Mouse (Mus musculus) heart, embryonic 16.5 days (tissue): ENCODE measurements around the gene Bcl2l2. TPM values are rescaled to one million over a fixed set of nuclear protein-coding genes. Genes with fewer than 3 reads are reported as not detected.

ENCODE experiments used
- ATAC-seq: fragments of 200-750 bp; cut with Nextera tagmentation; replicated peaks from 2 replicates; pipeline ENCODE4 v1.8.0; 2017; ENCODE audit warnings: moderate number of reproducible peaks; ENCODE audit not compliant: insufficient read depth, low FRiP score; ENCODE audit errors: extremely low read depth
- H3K27ac ChIP-seq: fragments of 300-500 bp; sonication (generic); 2 replicates; pipeline ENCODE4 v1.5.1; 2014; ENCODE audit warnings: mild to moderate bottlenecking, low read length, control low read depth, moderate library complexity
- H3K27me3 ChIP-seq: fragments of 300-500 bp; sonication (generic); 2 replicates; pipeline ENCODE4 v1.6.1; 2014; ENCODE audit warnings: low read length, mixed read lengths; ENCODE audit not compliant: control insufficient read depth, insufficient read depth
- H3K36me3 ChIP-seq: fragments of 300-500 bp; sonication (generic); 2 replicates; pipeline ENCODE4 v1.6.1; 2014; ENCODE audit not compliant: control insufficient read depth, insufficient read depth
- H3K4me1 ChIP-seq: fragments of 300-500 bp; sonication (generic); 2 replicates; pipeline ENCODE4 v1.6.1; 2014; ENCODE audit warnings: low read length, mixed read lengths; ENCODE audit not compliant: control insufficient read depth, insufficient read depth
- H3K4me2 ChIP-seq: fragments of 300-500 bp; sonication (generic); 2 replicates; pipeline ENCODE4 v1.6.1; 2014; ENCODE audit warnings: low read depth, mild to moderate bottlenecking, control low read depth, low read length
- H3K4me3 ChIP-seq: fragments of 300-500 bp; sonication (generic); 2 replicates; pipeline ENCODE4 v1.5.1; 2014; ENCODE audit warnings: mild to moderate bottlenecking, control low read depth, low read length
- H3K9ac ChIP-seq: fragments of 300-500 bp; sonication (generic); 2 replicates; pipeline ENCODE4 v1.6.1; 2014; ENCODE audit warnings: low read length, control low read depth
- H3K9me3 ChIP-seq: fragments of 300-500 bp; sonication (generic); replicated peaks from 2 replicates; pipeline ENCODE4 v1.6.1; 2016; ENCODE audit warnings: low read length; ENCODE audit not compliant: control insufficient read depth
- WGBS: fragments of 180-500 bp; shearing (Covaris S2); extraction: QIAGEN DNeasy Blood & Tissue Kit; methylation state at CpG from one replicate; pipeline ENCODE4 v1.1.7; 2014; 5-methylcytosine and 5-hydroxymethylcytosine counted together
- polyA plus RNA-seq: library from polyadenylated mRNA; unstranded; fragments of >200 nt; fragmentation: Nextera tagmentation; extraction: Ambion mirVana; gene quantifications from 2 replicates; pipeline ENCODE4 v1.2.1, GENCODE M21; 2015

Gene Bcl2l2
- 3.3 and 4.3 TPM in 2 replicates for polyA plus RNA-seq

DNA sequence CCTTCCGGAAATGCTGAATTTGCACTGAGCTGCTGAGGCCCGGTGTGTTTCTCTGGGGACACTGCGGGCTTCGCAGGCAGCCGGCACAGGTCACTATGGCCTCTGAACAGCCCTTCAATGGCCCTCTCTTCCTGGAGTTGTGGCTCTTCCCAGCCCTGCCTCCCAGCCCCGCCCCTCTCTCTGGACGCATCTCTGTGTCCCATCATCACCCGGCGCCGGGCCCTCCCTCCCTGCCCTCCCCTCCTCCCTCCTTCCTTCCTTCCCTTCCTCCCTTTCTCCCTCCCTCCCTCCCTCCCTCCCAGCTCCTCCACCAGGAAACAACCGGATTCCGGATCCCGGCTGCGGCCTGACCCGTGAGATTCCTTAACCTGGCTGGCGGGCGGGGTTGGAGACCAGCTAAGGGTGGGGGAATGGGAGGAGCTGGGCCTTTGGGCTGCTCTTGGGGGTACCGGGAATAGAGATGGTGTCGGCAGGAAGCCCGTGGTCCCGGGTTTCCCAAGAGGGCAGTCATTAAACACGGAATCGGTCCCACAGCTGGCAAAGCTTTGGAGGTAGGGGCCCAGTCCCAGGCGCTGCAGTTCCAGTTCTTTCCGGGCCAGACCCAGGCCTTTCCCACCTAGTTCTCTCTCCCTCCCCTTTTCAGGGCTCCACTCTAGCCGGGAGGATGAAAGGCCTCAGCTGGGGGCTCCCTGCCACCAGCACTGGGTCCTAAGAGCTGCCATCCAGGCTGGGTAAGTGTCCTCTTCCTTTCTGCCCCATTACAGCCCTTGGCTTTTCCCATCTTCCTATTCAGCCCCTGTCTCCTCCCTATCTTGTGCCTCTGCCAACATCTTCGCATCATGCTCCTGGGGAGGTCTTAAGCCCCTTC lies at the start of gene Bcl2l2, which contains the start of gene Gm20521:
TSS of gene Bcl2l2 (plus strand) at position 224 of the 868 bp plus-strand sequence.
TSS of gene Gm20521 (plus strand) at position 288 of the 868 bp plus-strand sequence.
- Histone ChIP-seq H3K4me3 (peak within 1 kb of the TSS; percentile 82), H3K27me3 (no peaks in the 10 kb centered on the region), H3K4me2 (peak within 1 kb of the TSS; percentile 85), H3K36me3 (peaks cover 3% of the 10 kb centered on the region), H3K9ac (peak within 1 kb of the TSS; percentile 91), H3K27ac (peak within 1 kb of the TSS; percentile 98), H3K4me1 (peaks cover 14% of the 10 kb centered on the region), H3K9me3 (no peaks in the 10 kb centered on the region)
- WGBS = 2% methylated on average over 26 of the region's 27 CpGs
- peak; percentile 91 for ATAC-seq

DNA sequence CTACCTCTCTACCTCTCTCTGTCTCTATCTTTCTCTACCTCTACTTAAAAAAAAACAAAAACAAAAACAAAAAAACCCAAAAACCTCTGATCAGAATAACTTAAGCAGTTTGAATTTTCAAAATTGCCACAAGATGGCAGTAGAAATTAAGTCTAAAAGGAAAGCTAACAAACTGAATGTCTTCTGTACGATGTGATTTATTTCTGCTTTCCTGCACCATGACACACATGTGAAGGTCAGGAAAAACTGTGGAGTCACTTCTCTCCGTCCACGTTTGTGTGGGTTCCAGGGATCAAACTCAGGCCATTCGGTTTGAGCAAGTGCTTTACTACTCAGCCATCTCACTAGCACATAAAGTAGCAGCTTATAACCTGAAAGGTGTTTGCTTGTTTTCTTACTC lies 39.7 kb upstream of the Bcl2l2 start:
- Histone ChIP-seq H3K9ac (no peak overlapping the region), H3K4me1 (no peaks in the 10 kb centered on the region), H3K4me2 (no peak overlapping the region), H3K27ac (no peak overlapping the region), H3K36me3 (no peaks in the 10 kb centered on the region), H3K27me3 (no peaks in the 10 kb centered on the region), H3K4me3 (no peak overlapping the region), H3K9me3 (no peaks in the 10 kb centered on the region)
- no peak for ATAC-seq
- WGBS = 2% methylated on average over 4 of the region's 4 CpGs

DNA sequence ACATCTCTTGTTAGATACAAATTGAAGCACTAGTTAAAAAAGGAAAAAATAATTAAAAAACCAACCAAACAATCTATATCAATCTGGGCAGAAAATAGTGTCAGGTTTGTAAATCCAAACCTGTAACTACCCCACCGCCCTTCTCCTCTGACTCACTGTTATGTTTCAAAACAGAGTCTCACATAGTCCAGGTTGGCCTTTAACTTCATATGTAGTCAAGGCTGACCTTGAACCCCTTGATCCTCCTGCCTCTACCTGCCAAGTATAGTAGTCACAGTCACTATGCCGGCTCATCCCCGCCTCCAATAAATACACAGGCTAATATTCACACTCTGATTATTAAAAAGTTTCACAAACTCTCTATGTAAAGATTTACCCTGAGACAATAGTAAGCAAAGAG lies 27.5 kb upstream of the Bcl2l2 start:
- Histone ChIP-seq H3K27me3 (no peaks in the 10 kb centered on the region), H3K9me3 (no peaks in the 10 kb centered on the region), H3K4me1 (no peaks in the 10 kb centered on the region), H3K36me3 (peaks cover 3% of the 10 kb centered on the region; the same call in 1 of the 2 replicates), H3K9ac (no peak overlapping the region), H3K4me3 (no peak overlapping the region), H3K27ac (no peak overlapping the region), H3K4me2 (no peak overlapping the region)
- WGBS = 94% methylated on average over 3 of the region's 3 CpGs
- ATAC-seq = no peak

DNA sequence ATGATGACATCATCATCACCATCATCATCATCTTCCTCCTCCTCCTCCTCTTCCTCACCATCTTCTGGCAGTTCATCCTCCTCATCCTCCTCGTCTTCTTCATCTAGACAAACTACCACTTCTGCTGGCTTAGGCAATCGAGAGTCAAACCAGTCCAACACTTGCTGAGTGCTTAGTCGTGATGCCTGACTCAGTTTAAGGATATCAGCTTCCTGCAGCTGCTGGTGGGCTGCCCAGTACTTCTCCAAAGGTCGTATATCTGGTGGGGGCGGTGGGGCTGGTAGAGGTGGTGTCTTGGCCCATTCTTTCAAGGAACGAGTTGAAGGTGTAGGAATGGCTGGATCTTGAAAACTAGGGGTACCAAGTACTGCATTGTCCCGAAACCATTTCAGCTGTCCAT lies 26.5 kb upstream of the Bcl2l2 start:
- 77% methylated on average over 7 of the region's 7 CpGs for WGBS
- Histone ChIP-seq H3K27ac (no peak overlapping the region), H3K9ac (no peak overlapping the region)

DNA sequence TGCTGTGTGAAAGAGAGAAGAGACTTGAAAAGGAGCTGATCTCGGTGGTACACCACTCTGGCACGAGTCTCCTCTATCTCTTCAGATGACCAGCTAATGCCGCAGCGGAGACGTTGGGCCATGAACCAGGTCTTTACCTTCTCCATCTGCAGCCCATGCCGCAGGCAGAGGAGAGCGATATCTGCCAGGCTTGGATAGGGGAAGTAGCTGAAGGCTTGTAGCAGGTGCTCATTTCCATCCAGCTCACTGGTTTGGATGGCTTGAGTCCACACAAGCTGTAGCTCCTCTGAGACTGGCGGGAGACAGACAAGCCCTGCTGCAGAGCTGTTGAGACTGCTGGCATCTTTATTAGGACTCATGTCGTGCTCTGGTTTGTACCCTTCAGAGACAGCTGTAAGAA lies 25.3 kb upstream of the Bcl2l2 start:
- H3K4me2 ChIP-seq = no peak overlapping the region
- no peak overlapping the region for H3K4me3 ChIP-seq
- WGBS = 79% methylated on average over 9 of the region's 9 CpGs
- no peaks in the 10 kb centered on the region for H3K4me1 ChIP-seq
- no peaks in the 10 kb centered on the region for H3K27me3 ChIP-seq
- no peak overlapping the region for H3K9ac ChIP-seq
- ATAC-seq = no peak
- no peaks in the 10 kb centered on the region for H3K9me3 ChIP-seq
- H3K27ac ChIP-seq = no peak overlapping the region
- H3K36me3 ChIP-seq = peaks cover 3% of the 10 kb centered on the region; the same call in 1 of the 2 replicates

More for the DNA sequence above, 26.5 kb upstream of the Bcl2l2 start:
- no peak for ATAC-seq
- no peak overlapping the region for H3K4me2 ChIP-seq
- H3K36me3 ChIP-seq = peaks cover 3% of the 10 kb centered on the region; the same call in 1 of the 2 replicates
- no peaks in the 10 kb centered on the region for H3K27me3 ChIP-seq
- no peaks in the 10 kb centered on the region for H3K4me1 ChIP-seq
- H3K9me3 ChIP-seq = no peaks in the 10 kb centered on the region
- H3K4me3 ChIP-seq = no peak overlapping the region

DNA sequence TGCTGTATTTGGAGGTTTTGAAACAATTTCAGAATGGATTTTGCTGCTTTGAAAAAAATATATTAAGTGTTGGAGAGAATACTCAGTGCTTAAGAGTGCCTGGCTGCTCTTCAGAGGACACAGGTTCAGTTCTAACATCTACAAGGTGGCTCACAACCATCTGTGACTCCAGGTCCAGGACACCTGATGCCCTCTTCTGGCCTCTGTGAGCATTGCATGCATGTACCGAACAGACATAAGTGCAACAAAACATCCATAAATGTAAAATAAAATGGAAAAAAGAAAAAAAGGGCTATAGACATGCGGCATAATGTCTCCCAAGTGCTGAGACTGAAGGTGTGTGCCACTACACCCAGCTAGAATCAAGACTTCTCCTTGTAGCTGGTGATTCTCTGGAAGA lies 22.7 kb upstream of the Bcl2l2 start:
- 39% methylated on average over 2 of the region's 2 CpGs for WGBS
- no peak for ATAC-seq
- no peaks in the 10 kb centered on the region for H3K9me3 ChIP-seq

DNA sequence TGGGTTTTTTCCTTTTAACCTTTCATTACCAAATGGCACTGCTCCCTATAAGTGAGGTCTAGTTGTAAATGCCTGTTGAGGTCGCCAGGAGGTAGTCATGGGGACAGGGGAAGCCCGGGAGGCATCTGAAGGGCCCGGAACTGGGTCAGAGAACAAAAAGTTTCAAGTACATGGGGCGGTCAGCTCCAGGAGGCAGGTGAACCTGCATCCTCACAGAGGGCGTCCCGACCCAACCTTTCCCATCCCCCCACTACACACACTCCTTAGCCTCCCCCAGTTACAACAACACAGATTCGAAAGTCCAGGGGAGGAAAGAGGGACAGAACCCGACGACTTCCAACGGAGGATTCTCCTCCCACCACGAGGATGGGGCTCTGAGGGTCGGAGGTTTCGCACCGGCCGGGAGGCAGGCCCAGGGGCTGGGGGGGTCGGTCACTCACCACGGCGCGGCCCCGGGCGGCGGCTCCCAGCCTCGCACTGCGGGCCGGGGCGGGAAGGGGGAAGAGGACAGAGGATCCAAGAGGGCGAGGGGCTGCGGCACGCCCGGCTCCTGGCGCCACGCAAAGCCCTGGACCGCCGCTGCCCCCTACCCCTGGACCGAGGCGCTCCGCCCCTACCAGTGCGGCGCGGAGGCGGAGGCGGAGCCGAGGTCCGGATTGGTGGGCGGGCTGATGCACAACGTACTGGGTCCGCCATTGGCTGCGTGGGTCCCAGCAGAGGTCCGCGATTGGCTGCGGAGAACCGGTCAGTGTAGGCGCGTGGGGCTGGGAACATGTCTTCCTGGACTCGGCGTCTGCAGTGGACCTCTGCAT lies 19.5 kb upstream of the Bcl2l2 start:
- under 1% methylated on average over 55 of the region's 56 CpGs for WGBS
- peak; percentile 100 for ATAC-seq
- H3K9ac ChIP-seq = peak overlapping the region; percentile 95
- peak overlapping the region; percentile 93 for H3K4me3 ChIP-seq
- H3K36me3 ChIP-seq = no peaks in the 10 kb centered on the region
- peaks cover 3% of the 10 kb centered on the region for H3K4me1 ChIP-seq
- H3K9me3 ChIP-seq = 0 out of 2 replicates have a peak, but pooled peaks cover 2% of the 10 kb centered on the region
- H3K27me3 ChIP-seq = no peaks in the 10 kb centered on the region
- H3K27ac ChIP-seq = peak overlapping the region; percentile 79
- H3K4me2 ChIP-seq = peak overlapping the region; percentile 87

More for the DNA sequence above, 22.7 kb upstream of the Bcl2l2 start:
- H3K4me3 ChIP-seq = no peak overlapping the region
- H3K36me3 ChIP-seq = peaks cover 3% of the 10 kb centered on the region; the same call in 1 of the 2 replicates
- no peak overlapping the region for H3K9ac ChIP-seq
- H3K4me2 ChIP-seq = no peak overlapping the region
- no peak overlapping the region for H3K27ac ChIP-seq
- peaks cover 3% of the 10 kb centered on the region for H3K4me1 ChIP-seq
- H3K27me3 ChIP-seq = no peaks in the 10 kb centered on the region

DNA sequence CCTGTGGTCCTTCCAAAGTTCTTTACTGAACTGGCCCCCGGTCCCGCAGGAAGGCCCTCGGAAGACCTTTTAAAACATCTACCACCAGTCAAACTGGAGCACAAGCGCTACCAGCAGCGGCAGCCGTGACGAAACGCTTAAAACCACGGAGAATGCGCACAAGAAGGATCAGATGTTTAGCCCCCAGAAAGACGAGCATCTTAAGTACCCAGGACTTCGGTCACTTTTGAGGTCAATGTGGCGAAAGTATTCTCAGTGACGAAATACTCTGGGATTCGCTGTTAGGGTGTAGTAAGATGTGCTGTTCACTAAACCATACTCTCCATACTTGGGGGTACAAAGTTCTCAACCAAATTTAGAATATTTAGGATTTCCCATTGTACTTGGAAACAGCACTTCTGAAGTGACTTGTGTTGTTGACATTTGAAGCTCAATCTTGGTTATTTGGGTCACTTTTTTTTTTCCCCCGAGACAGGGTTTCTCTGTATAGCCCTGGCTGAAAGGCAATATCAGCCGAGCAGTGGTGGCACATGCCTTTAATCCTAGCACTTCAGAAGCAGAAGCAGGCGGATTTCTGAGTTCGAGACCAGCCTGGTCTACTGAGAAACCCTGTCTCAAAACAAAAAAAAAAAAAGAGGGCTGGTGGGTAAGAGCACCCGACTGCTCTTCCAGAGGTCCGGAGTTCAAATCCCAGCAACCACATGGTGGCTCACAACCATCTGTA lies 18.7 kb upstream of the Bcl2l2 start:
- no peaks in the 10 kb centered on the region for H3K36me3 ChIP-seq
- H3K9ac ChIP-seq = peak overlapping the region; percentile 95
- peak overlapping the region; percentile 87 for H3K4me2 ChIP-seq
- 0 out of 2 replicates have a peak, but pooled peaks cover 2% of the 10 kb centered on the region for H3K9me3 ChIP-seq
- ATAC-seq = no peak; the same call in 1 of the 2 replicates
- H3K4me3 ChIP-seq = peak overlapping the region; percentile 93
- peaks cover 3% of the 10 kb centered on the region for H3K4me1 ChIP-seq
- no peaks in the 10 kb centered on the region for H3K27me3 ChIP-seq
- WGBS = 16% methylated on average over 21 of the region's 21 CpGs
- peak overlapping the region; percentile 79 for H3K27ac ChIP-seq
